8 mouse cellular contexts compared by ENCODE assay signal in genomic region chr17:46031621-46032211, GRCm38 (mm10). TPM values are rescaled to one million over a fixed set of nuclear protein-coding genes. Genes with fewer than 3 reads are reported as not detected.
DNase-seq lines count a peak whose midpoint lies in the region; ATAC-seq and TF ChIP-seq lines count a peak whose summit lies in the region.

No protein-coding gene starts in this region.

- H3K27me3 ChIP-seq in hindbrain, postnatal 0 days (ENCODE audit: insufficient read depth, low read length), result no peaks in the 10 kb centered on the region
- H3K27me3 ChIP-seq in megakaryocyte, embryonic 14.5 days (replicated peaks), result no peaks in the 10 kb centered on the region

- peak; percentile 85 for DNase-seq in Muller cell, postnatal 12 days (ENCODE audit: inconsistent ontology term)
- DNase-seq in cerebellum, adult 9-11 months, result peak; percentile 77
- peak; percentile 88 for DNase-seq in gastrocnemius, adult 2 months
- DNase-seq in hindbrain, postnatal 0 days (ENCODE audit: low spot score), result peak; percentile 60
- peak; percentile 49 to 51 for DNase-seq in left cerebral cortex, postnatal 25 days (ENCODE audit: low spot score in 2 of 2)
- DNase-seq in right cerebral cortex, postnatal 36 days (ENCODE audit: low spot score in 2 of 2), result peak; percentile 26 to 34

- H3K36me3 ChIP-seq in hindbrain, postnatal 0 days (ENCODE audit: insufficient read depth, low read length), result no peaks in the 10 kb centered on the region
- H3K36me3 ChIP-seq in megakaryocyte, embryonic 14.5 days (replicated peaks; ENCODE audit: low read length), result peaks cover 31% of the 10 kb centered on the region

- no peak for ATAC-seq in hindbrain, postnatal 0 days
- no peak for ATAC-seq in activated CD4-positive, CD25-positive, alpha-beta regulatory T cell, adult 4 months

- no peaks in the 10 kb centered on the region for H3K9me3 ChIP-seq in hindbrain, postnatal 0 days (ENCODE audit: low read length)
- H3K9me3 ChIP-seq in megakaryocyte, embryonic 14.5 days, result no peaks in the 10 kb centered on the region

- intact Hi-C loops in gastrocnemius, adult 2 months (cut with DNase I), result loop anchor here (1.0 to 10.0 kb wide), 4 partner anchors 183 to 437 kb away; partner anchors contain the start of gene Slc29a1
- intact Hi-C loops in left cerebral cortex, postnatal 25 days (cut with DNase I), result loop anchor here (1.0 to 5.0 kb wide), 6 partner anchors 81 to 349 kb away; partner anchors contain the start of gene Mrps18a

- peak overlapping the region; percentile 66 for H3K4me2 ChIP-seq in hindbrain, postnatal 0 days (ENCODE audit: low read depth, low read length)

- peak overlapping the region; percentile 83 for H3K4me3 ChIP-seq in gastrocnemius, adult 2 months
- H3K4me3 ChIP-seq in hindbrain, postnatal 0 days (ENCODE audit: low read length), result peak overlapping the region; percentile 67
- peak overlapping the region; percentile 98 for H3K4me3 ChIP-seq in megakaryocyte, embryonic 14.5 days (replicated peaks)

- 2% methylated on average over 45 of the region's 50 CpGs for WGBS in hindbrain, postnatal 0 days

- peaks cover 34% of the 10 kb centered on the region for H3K4me1 ChIP-seq in hindbrain, postnatal 0 days (ENCODE audit: insufficient read depth, low read length)
- H3K4me1 ChIP-seq in megakaryocyte, embryonic 14.5 days, result peaks cover 74% of the 10 kb centered on the region

- H3K27ac ChIP-seq in gastrocnemius, adult 2 months, result peak overlapping the region; percentile 99
- H3K27ac ChIP-seq in hindbrain, postnatal 0 days, result peak overlapping the region; percentile 90

- H3K9ac ChIP-seq in hindbrain, postnatal 0 days (replicated peaks; ENCODE audit: low read length), result peak overlapping the region; percentile 70

- TF ChIP-seq CTCF in gastrocnemius, adult 2 months (IDR thresholded peaks at IDR 0.05), result no peak
- no peak for TF ChIP-seq CTCF in hindbrain, postnatal 0 days (IDR thresholded peaks at IDR 0.05; ENCODE audit: low read depth)

RNA-seq across cellular contexts. Expression of gene Vegfa, which starts 0.5 kb away (rescaled TPM):
- total RNA-seq in gastrocnemius, adult 2 months (2021), result 100 to 1,000 TPM; 135 to 219 TPM
- total RNA-seq in hindbrain, postnatal 0 days (2014; rRNA removed), result 89.5 and 89.6 TPM in 2 replicates
- 4.1 and 4.8 TPM in 2 replicates for polyA plus RNA-seq in hindbrain, postnatal 0 days (2015; fragmentation: Nextera tagmentation; extraction: Ambion mirVana)
- 100 to 1,000 TPM in 1 of 2 experiments, 10 to 100 TPM in 1; 92.0 to 100 TPM for total RNA-seq in left cerebral cortex, postnatal 25 days (2021)
- polyA plus RNA-seq in megakaryocyte, embryonic 14.5 days (2012; ENCODE audit: insufficient read depth, low replicate concordance), result 48.1 and 103 TPM in 2 replicates
- not detected for polyA plus RNA-seq in activated CD4-positive, CD25-positive, alpha-beta regulatory T cell, adult 4 months (2017; shearing (Covaris generic))

Comparison
In these comparisons a context has a peak if more than half of its experiments do, and no peak if none do; other contexts are left out.
1. DNase-seq: peak in every context shown above with its lines; median percentile 88 in gastrocnemius, adult 2 months; 85 in Muller cell, postnatal 12 days; 77 in cerebellum, adult 9-11 months; 60 in hindbrain, postnatal 0 days; 50 in left cerebral cortex, postnatal 25 days; 30 in right cerebral cortex, postnatal 36 days.